Mouse (Mus musculus) urinary bladder, postnatal 14 days (tissue): ENCODE measurements around the gene Nkx2-5.
A peak's percentile ranks its signal among the peaks of the same experiment; 100 is the strongest.

Experiments used
- DNase-seq: peaks from one replicate; pipeline ENCODE4 v3.0.0; 2021; ENCODE audit warnings: low spot score

Gene Nkx2-5

DNA sequence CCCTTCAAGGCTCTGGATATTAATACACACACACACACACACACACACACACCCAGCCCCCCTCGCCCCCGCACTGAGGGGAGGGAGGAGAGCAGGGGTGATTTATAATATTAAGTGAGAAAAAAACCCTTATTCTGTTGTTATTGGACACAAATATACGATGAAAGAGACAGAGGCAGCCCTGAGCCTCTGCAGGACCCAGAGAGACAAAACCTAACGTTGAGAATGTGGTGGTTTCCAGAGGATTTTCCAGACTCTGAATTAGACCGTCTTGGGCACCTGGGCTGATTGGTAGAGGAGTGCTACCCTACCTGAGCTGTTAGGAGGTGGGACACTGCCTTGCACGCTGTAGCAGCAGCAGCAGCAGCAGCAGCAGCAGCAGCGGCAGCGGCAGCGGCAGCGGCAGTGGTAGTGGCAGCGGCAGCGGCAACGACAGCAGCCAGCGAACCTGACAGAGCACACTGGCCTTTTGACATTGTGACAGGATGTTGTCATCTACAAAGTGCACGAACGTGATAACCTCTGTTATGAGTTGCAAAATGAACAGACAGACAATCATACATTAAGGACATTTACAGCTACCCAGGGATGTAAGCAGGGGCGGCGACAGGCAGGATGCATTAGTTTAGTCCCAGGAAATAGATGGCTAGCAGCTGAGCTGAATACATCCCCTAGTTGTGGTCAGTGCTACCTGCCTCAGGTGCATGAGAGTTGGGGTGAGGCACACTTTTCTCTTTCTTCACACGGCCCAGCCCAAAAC lies 7.8 kb downstream of the Nkx2-5 start:
- no peak for DNase-seq

DNA sequence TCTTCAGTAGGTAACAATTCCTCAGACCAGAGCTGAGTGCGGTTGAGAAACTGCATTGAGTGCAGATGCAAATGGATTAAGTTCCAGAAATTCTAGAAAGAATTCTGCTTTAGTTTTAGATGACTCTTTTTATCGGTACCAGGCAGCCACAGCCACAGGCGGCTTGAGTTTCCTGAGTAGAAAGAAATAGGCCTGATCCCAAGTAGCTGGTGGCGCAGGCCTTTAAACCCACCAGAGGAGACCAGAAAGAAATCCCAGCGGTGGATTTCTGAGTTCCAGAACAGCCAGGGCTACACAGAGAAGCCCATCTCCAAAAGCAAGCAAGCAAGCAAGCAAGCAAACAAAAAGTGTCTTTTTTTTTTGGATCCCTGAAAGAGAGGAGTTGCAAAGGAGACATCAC lies 8.4 kb downstream of the Nkx2-5 start:
- DNase-seq, result no peak

DNA sequence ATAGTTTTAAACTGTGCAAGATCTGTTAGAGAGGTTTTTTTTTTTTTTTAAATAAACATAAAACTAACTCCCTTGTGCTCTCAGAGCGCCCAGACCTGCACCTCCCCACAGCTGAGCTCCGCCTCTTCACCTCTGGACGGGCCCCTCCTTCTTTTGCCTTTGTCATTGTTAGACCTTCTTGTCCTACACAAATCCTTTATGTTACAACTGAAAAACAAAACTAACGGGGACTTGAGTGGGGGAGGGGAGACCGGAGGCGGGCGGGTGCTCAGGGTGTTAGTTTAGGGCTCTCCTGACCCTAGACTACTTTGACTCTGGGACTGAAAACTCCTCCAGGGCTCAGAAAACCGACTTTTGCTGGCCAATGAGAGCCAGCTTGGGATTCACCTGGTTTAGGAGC lies 8.9 kb downstream of the Nkx2-5 start:
- no peak for DNase-seq

DNA sequence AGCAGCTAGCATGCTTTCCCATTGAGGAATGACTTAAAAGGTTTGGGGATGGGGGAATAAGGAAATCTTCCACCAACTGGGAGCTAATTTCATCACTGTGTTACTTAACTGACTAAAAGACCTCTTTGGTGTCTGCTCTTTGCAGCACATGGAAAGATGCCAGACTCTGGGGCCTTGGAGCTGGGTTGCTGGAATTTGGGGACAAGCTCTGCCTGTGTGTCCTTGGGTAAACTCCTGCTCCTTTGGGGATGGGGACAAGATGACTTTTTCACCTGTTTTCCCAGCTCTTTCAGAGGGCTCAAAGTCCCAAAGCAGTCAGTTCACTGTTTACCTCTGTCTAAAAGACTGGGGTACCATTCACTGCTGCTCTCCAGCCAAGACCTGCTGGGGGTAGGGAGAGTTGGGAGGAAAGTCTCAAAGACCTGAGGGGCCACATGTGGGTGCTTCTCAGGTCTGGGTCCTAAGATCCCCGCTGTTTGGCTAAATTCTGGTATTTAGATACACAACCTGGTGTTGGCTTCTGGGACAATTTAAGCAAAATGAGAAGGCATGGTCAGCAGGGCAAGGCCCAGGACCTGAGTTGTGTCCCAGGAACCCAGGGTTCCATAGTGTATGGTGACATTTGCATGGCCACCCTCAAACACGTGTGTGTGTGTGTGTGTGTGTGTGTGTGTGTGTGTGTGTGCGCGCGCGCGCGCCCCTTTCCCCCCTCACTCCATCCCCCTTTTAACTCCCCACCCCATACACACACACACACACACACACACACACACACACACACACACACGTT lies 9.6 kb downstream of the Nkx2-5 start:
- no peak for DNase-seq

DNA sequence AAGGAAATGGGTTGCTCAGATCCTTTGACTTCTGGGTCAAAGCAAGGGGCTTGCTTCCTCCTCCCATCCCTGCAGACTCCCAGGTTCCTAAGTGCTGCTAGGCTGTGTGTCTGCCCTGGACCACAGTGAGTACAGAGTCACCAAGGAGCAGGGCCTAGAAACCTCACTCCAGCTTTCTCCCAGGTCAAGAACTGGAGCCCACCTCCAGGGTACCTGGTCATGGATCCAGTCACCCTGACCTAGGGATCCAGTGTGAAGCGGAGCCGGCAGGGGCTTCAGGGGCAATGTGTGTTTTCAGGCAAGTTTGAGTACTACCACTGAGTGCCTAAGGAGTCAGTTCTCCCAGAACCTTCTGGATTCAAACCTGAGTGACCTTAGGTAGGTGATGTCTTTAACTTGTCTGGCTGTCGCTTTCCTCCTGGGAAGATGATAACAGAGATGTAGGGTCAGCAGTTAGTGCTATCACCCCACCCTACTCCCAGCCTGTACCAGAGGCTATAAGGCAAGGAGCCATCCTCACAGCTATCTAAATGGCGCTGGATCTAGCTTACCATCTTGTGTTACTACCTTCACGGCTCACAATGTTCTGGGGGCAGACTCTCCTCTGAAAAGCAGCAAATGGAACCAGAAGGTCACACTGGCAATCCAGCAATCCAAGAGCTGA lies 10.4 kb downstream of the Nkx2-5 start:
- DNase-seq, result no peak

DNA sequence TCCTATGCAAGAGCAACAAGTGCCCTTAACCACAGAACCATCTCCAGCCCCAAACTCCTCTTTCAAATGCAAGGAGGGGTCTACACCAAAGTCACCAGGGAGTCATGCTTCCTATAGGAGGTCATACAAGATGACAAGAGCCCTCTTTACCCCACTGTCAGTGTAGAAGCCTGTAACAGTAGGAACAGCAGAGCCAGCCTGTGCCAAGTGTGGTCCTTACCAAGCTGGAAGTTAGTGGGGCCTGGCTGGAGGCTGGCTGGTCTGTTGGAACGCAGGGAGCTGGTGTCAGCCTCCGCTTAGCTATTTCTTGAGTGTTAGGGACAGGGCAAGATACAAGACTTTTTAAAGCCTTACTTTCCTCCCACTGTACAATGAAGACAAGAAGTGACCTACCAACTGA lies 11.0 kb downstream of the Nkx2-5 start:
- no peak for DNase-seq

DNA sequence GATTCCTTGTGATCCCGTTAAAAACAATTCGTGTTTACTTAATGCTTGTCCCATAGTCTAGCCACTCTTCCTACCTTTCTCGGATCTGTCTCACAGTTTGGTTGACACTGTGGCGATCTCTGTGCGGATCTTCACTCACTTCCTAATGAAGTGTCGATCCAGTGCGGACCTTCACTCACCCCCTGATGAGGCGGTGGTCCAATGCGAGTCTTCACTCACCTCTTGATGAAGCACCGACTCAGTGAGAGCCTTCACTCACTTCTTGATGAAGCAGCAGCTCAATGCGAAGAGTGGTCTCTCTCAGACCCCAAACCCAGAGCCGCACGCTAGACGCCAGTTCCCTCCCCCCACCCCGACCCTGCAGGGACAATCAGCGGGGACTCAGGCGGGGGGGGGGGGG lies 18.7 kb downstream of the Nkx2-5 start:
- no peak for DNase-seq

DNA sequence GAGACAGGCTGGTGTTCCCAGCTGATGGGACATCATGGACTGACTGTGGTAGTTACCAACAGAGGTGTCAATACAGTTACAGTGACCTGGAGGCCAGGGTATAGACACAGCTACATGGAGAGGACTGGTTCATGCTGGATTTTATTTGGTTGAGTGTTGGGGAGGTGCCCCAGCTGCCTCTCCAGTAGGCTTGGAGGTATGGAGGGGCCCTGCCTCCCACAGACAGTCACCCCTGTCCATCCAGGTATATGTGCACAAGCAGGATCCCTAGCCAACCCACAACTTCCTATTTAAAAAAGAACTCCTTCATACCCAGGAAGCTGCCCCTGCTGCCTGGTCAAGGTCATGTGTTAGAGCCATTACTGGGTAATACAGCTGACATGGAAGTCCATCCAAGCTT lies 27.0 kb downstream of the Nkx2-5 start:
- DNase-seq, result no peak

DNA sequence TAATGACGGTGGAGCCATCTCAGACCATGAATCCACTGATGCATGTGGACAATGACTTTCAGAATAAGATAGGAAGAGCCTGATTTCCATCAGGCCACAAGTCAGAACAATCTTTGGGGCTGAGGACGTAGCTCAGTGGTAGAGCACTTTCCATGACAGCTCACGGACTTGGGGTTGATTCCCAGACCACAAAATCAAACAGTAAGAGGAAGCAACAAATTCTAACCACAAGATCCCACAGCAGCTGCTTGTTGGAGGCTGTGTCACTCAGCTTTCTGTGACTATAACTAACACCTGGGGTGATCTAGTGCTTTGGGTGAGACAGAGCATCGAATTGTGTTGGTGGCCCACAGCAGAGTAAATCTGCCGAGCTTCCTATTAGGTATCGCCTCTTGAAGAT lies 28.0 kb downstream of the Nkx2-5 start:
- no peak for DNase-seq

DNA sequence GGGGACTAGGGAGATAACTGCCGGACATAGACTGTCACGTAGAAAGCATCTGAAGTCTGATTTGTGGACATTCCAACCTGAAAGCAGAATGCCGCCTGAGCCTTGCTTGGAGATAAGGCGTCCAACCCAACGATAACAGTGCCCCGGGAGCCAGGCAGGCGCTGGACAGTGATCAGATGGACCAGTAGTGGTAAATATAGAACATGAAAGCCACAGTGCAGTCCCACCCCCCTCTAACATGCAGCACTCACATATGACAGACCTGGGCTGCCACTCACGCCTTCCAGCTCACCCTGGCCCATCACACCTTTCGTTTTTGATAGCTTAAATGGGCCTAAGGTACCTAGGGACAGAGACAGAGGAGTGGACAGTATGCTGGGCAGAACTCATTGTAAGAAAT lies 31.3 kb downstream of the Nkx2-5 start:
- no peak for DNase-seq

DNA sequence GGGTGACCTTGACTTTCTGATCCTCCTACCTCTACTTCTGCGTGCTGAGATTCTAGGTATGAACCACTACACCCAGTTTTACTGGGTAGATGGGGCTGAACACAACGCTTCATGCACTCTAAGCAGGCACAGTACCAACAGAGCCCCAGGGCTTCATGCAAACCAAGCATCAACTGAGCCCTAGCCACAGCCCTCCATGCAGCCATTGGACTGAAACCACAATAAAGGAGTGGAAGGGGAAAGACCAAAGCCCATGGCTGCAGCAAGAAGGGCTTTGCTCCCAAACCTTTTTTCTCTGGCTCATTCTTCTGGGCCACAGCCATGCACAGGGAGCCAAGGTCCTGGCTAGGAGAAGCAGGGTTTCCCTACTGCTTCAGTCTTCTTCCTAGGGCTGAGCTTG lies 32.2 kb downstream of the Nkx2-5 start:
- DNase-seq, result no peak

DNA sequence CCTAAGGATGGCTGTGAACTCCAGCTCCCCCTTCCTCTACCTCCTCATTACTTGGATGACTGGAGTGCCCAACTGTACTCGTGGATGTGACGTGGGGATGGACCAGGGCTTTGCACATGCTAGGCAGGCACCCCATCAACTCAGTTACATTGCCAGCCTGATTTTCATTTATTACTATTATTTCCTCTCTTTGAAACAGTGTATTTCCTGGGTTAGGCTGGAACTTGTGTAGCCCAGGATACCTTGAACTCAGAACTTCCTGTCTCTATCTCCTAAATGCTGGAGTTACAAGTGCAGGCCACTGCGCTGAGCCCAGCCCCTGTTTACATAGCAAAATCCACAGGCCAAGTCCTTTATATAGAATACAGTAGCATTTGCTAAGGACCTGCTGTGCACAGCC lies 41.9 kb downstream of the Nkx2-5 start:
- no peak for DNase-seq

DNA sequence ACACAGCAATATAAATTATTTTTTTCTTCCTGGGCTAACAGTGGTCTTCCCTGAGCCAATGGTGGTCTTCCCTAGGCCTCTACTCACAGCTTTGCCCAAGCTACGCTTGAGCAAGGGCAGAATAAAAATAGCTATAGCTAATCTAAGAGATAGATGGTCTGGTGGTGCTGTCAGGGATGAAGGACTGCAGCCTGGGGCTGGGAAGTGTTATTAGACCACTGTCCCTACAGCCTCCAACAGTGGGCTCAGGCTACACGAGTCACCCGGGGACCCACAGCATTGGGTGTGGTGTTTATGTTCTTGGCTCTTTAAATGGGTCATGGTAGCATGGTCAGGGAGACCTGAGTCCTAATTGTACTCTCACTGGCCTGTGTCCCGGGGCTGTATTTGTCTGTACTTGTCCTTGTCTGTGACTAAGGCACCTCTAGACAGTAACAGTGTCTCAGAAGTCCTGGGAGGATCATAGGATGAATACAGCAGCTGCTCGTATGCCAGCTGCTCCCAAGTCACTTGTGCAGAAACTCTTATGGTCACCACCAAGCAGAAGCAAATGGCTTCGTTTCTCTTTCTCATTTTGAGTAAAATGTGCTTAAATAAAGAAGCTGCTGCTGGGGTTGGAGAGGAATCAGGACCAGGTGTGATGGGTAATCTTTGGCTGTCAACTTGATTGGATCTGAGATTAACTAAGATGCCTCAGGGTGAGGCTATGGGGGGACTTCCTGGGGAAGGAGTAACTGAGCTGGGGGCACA lies 47.3 kb downstream of the Nkx2-5 start:
- no peak for DNase-seq

DNA sequence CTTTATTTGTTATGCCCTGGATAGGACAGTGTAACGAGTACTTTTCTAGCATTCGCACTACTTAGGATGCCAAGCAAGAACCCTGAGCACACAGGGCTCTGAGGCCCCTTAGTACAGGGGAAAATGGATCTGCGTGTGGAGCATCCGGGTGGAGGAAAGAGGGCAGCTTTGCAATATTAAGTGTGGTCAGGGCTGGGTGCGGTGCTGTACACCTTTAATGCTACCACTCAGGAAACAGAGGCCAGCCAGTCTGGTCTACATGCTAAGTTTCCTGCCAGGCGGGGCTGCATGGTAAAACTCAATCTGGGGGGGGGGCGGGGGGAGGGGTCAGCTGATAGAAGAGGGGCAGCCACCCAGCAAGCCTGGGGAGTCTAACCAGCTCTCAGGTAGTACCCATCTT lies 49.4 kb downstream of the Nkx2-5 start:
- no peak for DNase-seq

DNA sequence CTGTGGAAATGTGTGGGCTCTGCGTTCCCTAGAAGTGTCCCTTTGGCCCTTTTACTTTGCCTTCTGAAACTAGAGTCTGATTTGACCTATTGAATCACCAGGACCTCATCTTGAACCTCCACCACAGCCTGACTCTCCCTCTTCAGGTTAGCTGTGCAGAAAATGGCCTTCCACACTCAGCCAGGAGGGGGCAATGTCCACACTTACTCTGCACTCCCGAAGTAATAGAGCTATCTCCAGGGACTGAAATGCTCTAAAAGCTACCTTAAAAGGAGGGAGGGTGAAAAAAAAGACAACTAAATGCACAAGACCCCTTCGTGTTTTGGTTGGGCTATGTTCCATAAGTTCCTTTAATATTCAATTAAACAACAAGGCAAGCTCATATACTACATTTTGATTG lies 50.1 kb downstream of the Nkx2-5 start:
- peak; percentile 66 for DNase-seq

DNA sequence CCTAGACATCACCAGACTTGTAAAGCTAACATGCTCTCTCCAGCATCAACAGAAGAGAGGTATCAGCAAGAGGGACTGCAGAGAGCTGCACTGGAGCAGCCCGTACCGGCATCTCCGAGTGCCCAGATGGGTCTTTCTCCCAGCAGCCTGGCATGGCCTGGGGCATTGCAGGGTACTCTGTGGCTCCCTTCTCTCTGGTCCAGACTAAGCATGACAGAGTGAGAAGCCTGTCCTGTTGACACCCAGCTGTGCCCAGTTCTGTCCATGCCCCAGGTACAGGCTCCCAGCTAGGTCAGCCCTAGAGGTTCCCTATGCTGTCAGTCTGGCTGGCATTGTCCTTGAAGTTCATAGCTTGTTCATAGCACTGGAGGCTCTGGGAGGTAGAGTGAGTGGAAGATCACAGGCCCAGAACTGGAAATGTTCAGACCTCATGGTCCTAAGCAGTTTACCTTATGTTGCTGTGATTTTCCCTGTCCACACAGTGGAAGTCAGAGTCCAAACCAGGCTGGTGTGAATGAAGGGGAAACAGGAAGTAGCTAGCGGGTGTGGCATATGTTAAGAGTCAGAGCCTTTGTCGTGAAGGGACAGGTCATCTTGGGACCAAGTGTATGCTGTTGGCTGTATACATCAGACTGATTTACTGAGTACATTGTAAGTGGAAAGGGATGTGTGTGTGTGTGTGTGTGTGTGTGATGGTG lies 51.6 kb downstream of the Nkx2-5 start:
- DNase-seq, result no peak

DNA sequence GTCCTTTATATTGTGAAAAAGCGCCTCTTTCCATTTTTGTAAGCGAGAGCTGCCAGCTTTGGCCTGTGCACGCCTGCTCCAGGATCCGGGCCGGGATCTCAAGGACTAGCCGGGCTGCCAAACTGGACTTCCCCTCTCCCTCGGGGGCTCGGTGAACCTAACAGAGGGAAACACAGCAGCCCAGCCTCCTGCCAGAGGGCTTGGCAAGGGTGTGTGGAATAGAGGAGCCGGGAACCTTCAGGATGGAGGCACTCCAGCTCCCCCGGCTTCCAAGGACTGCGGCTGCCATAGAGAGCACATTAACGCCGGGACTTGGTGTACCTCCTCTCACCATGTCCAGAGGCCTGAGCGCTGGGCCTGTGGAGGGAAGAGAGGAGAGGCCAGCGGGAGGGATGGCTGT lies 52.7 kb downstream of the Nkx2-5 start:
- no peak for DNase-seq

DNA sequence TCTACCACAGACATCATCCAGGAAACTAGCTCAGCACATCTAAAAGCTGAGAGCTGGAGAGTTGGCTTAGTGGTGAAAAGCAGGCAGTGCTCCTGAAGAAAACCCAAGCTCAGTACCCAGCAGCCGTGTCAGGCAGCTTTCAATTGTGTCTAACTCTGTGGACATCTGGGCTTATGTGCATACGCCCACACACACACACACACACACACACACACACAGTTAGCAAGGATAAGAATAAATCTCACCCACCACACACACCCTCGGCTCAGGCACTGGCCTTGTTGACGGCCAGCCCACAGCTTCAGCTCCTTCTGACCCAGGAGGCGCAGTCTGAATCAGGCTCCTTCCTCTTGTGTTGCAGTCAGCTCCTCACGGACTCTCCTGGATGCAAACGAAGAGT lies 53.2 kb downstream of the Nkx2-5 start:
- DNase-seq, result no peak

DNA sequence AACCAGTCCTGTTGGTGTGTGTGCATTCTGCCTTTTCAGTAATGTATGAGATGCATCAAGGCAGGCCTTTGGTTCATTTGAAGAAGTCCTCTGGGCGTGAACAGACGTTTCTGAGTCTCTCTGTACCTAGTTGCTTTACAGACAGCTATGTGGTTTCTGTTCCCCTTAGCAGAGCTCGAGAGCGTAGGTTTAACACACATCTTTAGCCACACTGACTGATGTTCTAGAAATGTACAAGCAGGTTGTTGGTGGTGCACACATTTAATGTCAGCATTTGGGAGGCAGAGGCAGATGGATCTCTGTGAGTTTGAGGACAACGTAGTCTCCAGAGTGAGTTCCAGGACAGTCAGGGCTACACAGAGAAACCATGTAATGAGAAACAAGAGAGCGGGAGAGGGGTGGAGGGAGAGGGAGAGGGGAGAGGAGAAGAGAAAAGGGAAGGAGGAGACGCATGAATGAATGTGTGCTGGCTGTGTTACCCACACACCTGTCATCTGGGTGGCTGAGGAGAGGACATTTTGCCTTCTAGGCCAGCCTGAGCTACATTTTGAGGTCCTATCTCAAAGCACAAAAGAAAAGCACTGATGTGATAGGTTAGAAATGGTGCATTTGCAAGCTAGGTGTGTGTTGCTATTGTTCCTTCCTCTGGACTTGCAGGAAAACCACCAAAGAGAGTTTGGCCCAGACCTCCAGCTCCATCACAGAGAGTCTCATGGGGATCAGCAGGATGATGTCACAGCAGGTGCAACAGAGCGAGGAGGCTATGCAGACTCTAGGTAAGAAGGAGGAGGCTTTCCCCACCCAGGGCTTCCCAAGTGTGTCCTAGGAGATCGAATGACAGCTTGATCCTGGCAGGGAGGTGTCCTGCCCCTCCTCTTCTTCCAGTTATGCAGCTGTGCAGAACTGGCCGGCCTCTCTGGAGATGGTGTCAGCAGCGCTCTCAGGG lies 54.3 kb downstream of the Nkx2-5 start:
- DNase-seq, result no peak

DNA sequence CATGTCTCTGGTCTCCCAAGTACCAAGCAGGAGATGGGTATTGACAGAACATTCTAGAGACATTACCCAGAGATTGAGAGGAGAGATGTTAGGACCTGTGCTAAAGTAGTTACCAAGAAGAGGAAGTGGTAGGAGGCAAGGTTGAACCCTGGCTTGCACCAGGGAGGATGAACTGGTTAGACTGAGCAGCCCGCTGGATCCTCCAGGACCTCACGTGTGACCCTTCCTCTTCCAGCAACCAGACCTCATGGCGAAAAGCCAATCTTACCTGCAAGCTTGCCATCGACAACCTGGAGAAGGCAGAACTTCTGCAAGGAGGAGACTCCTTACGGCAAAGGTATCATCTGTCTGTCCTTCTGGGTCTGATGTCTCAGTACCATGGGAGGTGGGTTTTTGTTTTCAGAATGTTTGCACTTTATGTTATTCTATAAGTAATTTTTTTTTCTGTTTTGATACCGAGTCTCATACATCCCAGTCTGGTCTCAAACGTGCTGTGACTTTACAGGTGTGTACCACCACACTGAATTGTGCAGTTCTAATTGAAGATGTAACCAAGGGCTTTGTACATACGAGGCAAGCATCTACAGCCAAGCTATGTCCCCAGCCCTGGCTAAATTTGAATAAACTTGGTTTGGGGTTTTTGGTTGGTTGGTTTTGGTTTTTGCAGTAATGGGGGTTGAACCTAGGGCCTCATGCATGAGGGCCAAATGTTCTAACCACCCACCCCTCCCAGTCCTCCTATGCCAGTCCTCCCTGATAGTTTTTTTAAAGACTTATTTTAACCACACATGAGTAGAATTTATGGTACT lies 55.1 kb downstream of the Nkx2-5 start:
- DNase-seq, result no peak
